Mouse (Mus musculus): ENCODE measurements at regions not wholly inside any gene's neighbourhood (a gene's known extent, or its start where the extent isn't known, plus 50 kb on each side); places are given as distances from the start of the nearest gene placed in this dataset.

DNA sequence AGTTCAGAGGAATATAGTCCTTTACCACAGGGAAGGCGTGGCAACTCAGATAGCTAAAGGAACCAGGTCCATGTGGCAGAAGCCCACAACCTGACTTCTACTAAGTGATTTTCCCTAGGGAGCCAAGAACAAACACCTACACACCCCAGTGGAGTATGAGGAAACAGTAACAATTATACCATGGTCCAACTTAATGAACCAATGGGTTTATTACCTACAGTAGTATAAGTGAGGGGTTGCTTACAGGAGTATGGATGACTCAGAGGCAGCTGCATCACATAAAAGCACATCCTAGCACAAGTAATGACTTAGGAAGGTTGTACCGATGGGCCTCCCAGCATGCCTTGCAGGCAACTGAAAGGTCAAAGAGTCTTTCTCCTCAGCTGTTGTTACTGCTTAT is 98.7 kb upstream of the Cul1 start:
- TF ChIP-seq CTCF (IDR thresholded peaks at IDR 0.05; ENCODE audit: low read depth, low read length) (no peak), POLR2A (IDR thresholded peaks at IDR 0.05; ENCODE audit: extremely low read depth, insufficient read depth, low read length) (no peak)
